Mouse (Mus musculus): ENCODE results near the gene Ndufs3.
"Not testable (repeated sequence)": the region's sequence is repeated elsewhere in the genome, so short reads cannot be mapped to it uniquely, and the experiment has no call there.

The Ndufs3 gene

GRCm38 (mm10) chr2:90904856-90905224 lies 213 bp upstream of the Ndufs3 start:
- no peak for DNase-seq

- DNase-seq: no peak
Measured at GRCm38 (mm10) chr2:90903398-90903797, 1.2 kb downstream of the Ndufs3 start.

- DNase-seq: not testable (repeated sequence)
Measured at GRCm38 (mm10) chr2:90894299-90894677, 10.3 kb downstream of the Ndufs3 start.

GRCm38 (mm10) chr2:90893673-90894298 lies 10.8 kb downstream of the Ndufs3 start:
- DNase-seq: no peak

GRCm38 (mm10) chr2:90889550-90890548 lies 14.8 kb downstream of the Ndufs3 start:
- DNase-seq: peak; percentile 83

- DNase-seq: no peak
Measured at GRCm38 (mm10) chr2:90887627-90888026, 17.0 kb downstream of the Ndufs3 start.

- DNase-seq: peak; percentile 51
Measured at GRCm38 (mm10) chr2:90886436-90886835, 18.2 kb downstream of the Ndufs3 start.

- peak; percentile 73 for DNase-seq
Measured at GRCm38 (mm10) chr2:90885218-90886041, 19.2 kb downstream of the Ndufs3 start, which contains the start of gene C1qtnf4. C1qtnf4 (plus strand) TSS chr2:90885860.

- no peak for DNase-seq
Measured at GRCm38 (mm10) chr2:90881824-90882223, 22.8 kb downstream of the Ndufs3 start.

GRCm38 (mm10) chr2:90880144-90880785 lies 24.4 kb downstream of the Ndufs3 start:
- DNase-seq: no peak

- DNase-seq: no peak
Measured at GRCm38 (mm10) chr2:90879419-90879818, 25.2 kb downstream of the Ndufs3 start.

GRCm38 (mm10) chr2:90877584-90878259 lies 26.9 kb downstream of the Ndufs3 start:
- no peak for DNase-seq

GRCm38 (mm10) chr2:90875239-90875638 lies 29.4 kb downstream of the Ndufs3 start:
- DNase-seq: no peak

- peak; percentile 67 for DNase-seq
Measured at GRCm38 (mm10) chr2:90874025-90874424, 30.6 kb downstream of the Ndufs3 start.

GRCm38 (mm10) chr2:90871180-90871961 lies 33.3 kb downstream of the Ndufs3 start:
- DNase-seq: no peak

- DNase-seq: no peak
Measured at GRCm38 (mm10) chr2:90870136-90870601, 34.5 kb downstream of the Ndufs3 start.

GRCm38 (mm10) chr2:90866524-90866923 lies 38.1 kb downstream of the Ndufs3 start:
- DNase-seq: peak; percentile 78

GRCm38 (mm10) chr2:90864184-90864583 lies 40.4 kb downstream of the Ndufs3 start:
- DNase-seq: no peak

GRCm38 (mm10) chr2:90861486-90861885 lies 43.1 kb downstream of the Ndufs3 start:
- DNase-seq: no peak

- peak; percentile 91 for DNase-seq
Measured at GRCm38 (mm10) chr2:90850401-90850800, 54.2 kb downstream of the Ndufs3 start.

GRCm38 (mm10) chr2:90848331-90848730 lies 56.3 kb downstream of the Ndufs3 start:
- no peak for DNase-seq

Measured in cerebellum, adult 9-11 months (tissue).